Mouse (Mus musculus) embryonic facial prominence, embryonic 14.5 days (tissue): ENCODE results near the gene Hibch. TPM values are rescaled to one million over a fixed set of nuclear protein-coding genes. Genes with fewer than 3 reads are reported as not detected.
A peak's percentile ranks its signal among the peaks of the same experiment; 100 is the strongest.
"Not testable (repeated sequence)": the region's sequence is repeated elsewhere in the genome, so short reads cannot be mapped to it uniquely, and the experiment has no call there.

Source experiments
- ATAC-seq: fragments of 200-750 bp; cut with Nextera tagmentation; 2 replicates; pipeline ENCODE4 v1.8.0; 2017; ENCODE audit warnings: low read depth, moderate number of reproducible peaks, moderate TSS enrichment
- DNase-seq: peaks from one replicate; pipeline ENCODE4 v3.0.0-alpha.2; 2015; ENCODE audit warnings: low spot score
- H3K27ac ChIP-seq: fragments of 300-500 bp; sonication (generic); replicated peaks from 2 replicates; pipeline ENCODE4 v1.5.1; 2014; ENCODE audit warnings: low read depth, mild to moderate bottlenecking, low read length, moderate library complexity
- H3K27me3 ChIP-seq: fragments of 300-500 bp; sonication (generic); replicated peaks from 2 replicates; pipeline ENCODE4 v1.6.1; 2014; ENCODE audit warnings: low read length; ENCODE audit not compliant: control insufficient read depth, insufficient read depth
- H3K36me3 ChIP-seq: fragments of 300-500 bp; sonication (generic); 2 replicates; pipeline ENCODE4 v1.6.1; 2014; ENCODE audit warnings: low read length, mixed read lengths; ENCODE audit not compliant: control insufficient read depth, insufficient read depth
- H3K4me1 ChIP-seq: fragments of 300-500 bp; sonication (generic); 2 replicates; pipeline ENCODE4 v1.6.1; 2014; ENCODE audit warnings: antibody characterized with exemption, low read length; ENCODE audit not compliant: control insufficient read depth, insufficient read depth
- H3K4me2 ChIP-seq: fragments of 300-500 bp; sonication (generic); 2 replicates; pipeline ENCODE4 v1.6.1; 2014; ENCODE audit warnings: low read depth, mild to moderate bottlenecking, low read length, moderate library complexity, mixed read lengths
- H3K4me3 ChIP-seq: fragments of 300-500 bp; sonication (generic); 2 replicates; pipeline ENCODE4 v1.5.1; 2014; ENCODE audit warnings: low read depth, mild to moderate bottlenecking, low read length
- H3K9ac ChIP-seq: fragments of 300-500 bp; sonication (generic); 2 replicates; pipeline ENCODE4 v1.6.1; 2014; ENCODE audit warnings: low read depth, mild to moderate bottlenecking, low read length, moderate library complexity, mixed read lengths
- H3K9me3 ChIP-seq: fragments of 300-500 bp; sonication (generic); 2 replicates; pipeline ENCODE4 v1.6.1; 2016; ENCODE audit warnings: low read length; ENCODE audit not compliant: control insufficient read depth
- WGBS: fragments of 180-500 bp; shearing (Covaris S2); extraction: QIAGEN DNeasy Blood & Tissue Kit; methylation state at CpG from one replicate; pipeline ENCODE4 v1.1.7; 2014; 5-methylcytosine and 5-hydroxymethylcytosine counted together
- polyA plus RNA-seq: library from polyadenylated mRNA; unstranded; fragments of >200 nt; fragmentation: Nextera tagmentation; extraction: Ambion mirVana; gene quantifications from 2 replicates; pipeline ENCODE4 v1.2.1, GENCODE M21; 2014

Gene Hibch
- polyA plus RNA-seq, 1 experiment from 2014 or later = 25.0 TPM

DNA sequence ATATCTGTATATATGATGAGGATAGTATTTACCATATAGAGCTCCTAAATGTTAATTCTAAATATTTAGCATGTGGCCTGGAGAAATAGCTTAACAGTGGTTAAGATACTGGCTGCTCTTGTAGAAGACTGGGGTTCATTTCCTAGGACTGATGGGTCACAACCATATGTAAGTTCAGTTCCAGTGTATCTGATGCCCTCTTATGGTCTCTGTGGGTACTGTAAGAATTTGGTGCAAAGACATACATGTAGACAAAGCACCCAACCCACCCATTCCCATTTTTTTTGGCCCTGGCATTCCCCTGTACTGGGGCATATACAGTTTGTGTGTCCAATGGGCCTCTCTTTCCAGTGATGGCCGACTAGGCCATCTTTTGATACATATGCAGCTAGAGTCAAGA is 9.3 kb downstream of the Hibch start:
- ATAC-seq = not testable (repeated sequence)
- peak; percentile 50 for DNase-seq

GRCm38 (mm10) chr1:52855904-52856601 is 11.3 kb downstream of the Hibch start:
- Histone ChIP-seq H3K4me3 (no peak overlapping the region), H3K9me3 (no peaks in the 10 kb centered on the region), H3K36me3 (no peaks in the 10 kb centered on the region; the same call in 1 of the 2 replicates), H3K27ac (no peak overlapping the region), H3K27me3 (no peaks in the 10 kb centered on the region), H3K9ac (no peak overlapping the region), H3K4me2 (no peak overlapping the region), H3K4me1 (no peaks in the 10 kb centered on the region)
- WGBS = 85% methylated on average over 7 of the region's 7 CpGs
- DNase-seq = no peak
- ATAC-seq = no peak

More for the DNA sequence above, 9.3 kb downstream of the Hibch start:
- not testable (repeated sequence) for H3K9me3 ChIP-seq, H3K9ac ChIP-seq, H3K27ac ChIP-seq, H3K27me3 ChIP-seq, H3K36me3 ChIP-seq, H3K4me2 ChIP-seq, H3K4me1 ChIP-seq, H3K4me3 ChIP-seq
- 71% methylated on average over 1 of the region's 1 CpGs for WGBS

GRCm38 (mm10) chr1:52864220-52864619 is 19.5 kb downstream of the Hibch start:
- Histone ChIP-seq H3K4me2 (no peak overlapping the region), H3K27me3 (no peaks in the 10 kb centered on the region), H3K4me3 (no peak overlapping the region), H3K27ac (no peak overlapping the region), H3K4me1 (no peaks in the 10 kb centered on the region), H3K9ac (no peak overlapping the region), H3K36me3 (peaks cover 2% of the 10 kb centered on the region; the same call in 1 of the 2 replicates), H3K9me3 (no peaks in the 10 kb centered on the region)
- ATAC-seq = no peak
- no peak for DNase-seq
- WGBS = 92% methylated on average over 1 of the region's 1 CpGs

GRCm38 (mm10) chr1:52866007-52866406 is 21.3 kb downstream of the Hibch start:
- no peak for ATAC-seq
- DNase-seq = no peak

DNA sequence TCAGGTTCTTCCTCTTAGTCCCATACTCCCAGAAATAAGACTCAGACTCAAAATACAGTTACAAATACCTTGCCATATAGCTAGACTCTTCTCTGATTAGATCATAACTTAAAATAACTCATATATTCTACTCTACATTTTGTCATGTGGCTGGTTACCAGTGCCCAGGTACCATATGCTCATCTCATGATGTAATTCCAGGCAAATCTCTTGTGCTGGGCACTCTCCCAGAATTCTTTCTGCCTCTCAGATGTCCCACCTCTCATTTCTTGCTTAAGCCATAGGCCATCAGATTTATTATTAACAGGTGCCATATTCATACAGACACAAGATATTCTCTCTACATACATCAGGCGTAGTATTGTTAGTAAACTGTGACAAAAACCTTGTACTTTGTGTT is 23.1 kb downstream of the Hibch start:
- DNase-seq = no peak
- ATAC-seq = no peak
- Histone ChIP-seq H3K27ac (no peak overlapping the region), H3K4me1 (no peaks in the 10 kb centered on the region), H3K4me2 (no peak overlapping the region), H3K27me3 (no peaks in the 10 kb centered on the region), H3K36me3 (no peaks in the 10 kb centered on the region), H3K9ac (no peak overlapping the region), H3K9me3 (no peaks in the 10 kb centered on the region), H3K4me3 (no peak overlapping the region)
- 84% methylated on average over 1 of the region's 1 CpGs for WGBS

More at GRCm38 (mm10) chr1:52866007-52866406, 21.3 kb downstream of the Hibch start:
- WGBS = 94% methylated on average over 3 of the region's 3 CpGs
- H3K9me3 ChIP-seq = no peaks in the 10 kb centered on the region
- no peaks in the 10 kb centered on the region for H3K27me3 ChIP-seq
- no peak overlapping the region for H3K4me2 ChIP-seq
- H3K36me3 ChIP-seq = 0 out of 2 replicates have a peak, but pooled peaks cover 2% of the 10 kb centered on the region
- no peak overlapping the region for H3K9ac ChIP-seq
- no peaks in the 10 kb centered on the region for H3K4me1 ChIP-seq
- no peak overlapping the region for H3K27ac ChIP-seq
- H3K4me3 ChIP-seq = no peak overlapping the region

- DNase-seq (no peak), ATAC-seq (no peak)
- Histone ChIP-seq H3K36me3 (peaks cover 10% of the 10 kb centered on the region), H3K4me1 (no peaks in the 10 kb centered on the region), H3K4me3 (no peak overlapping the region), H3K9me3 (0 out of 2 replicates have a peak, but pooled peaks cover 4% of the 10 kb centered on the region), H3K9ac (no peak overlapping the region), H3K27me3 (no peaks in the 10 kb centered on the region), H3K4me2 (no peak overlapping the region), H3K27ac (no peak overlapping the region)
- 77% methylated on average over 2 of the region's 2 CpGs for WGBS
Observed at GRCm38 (mm10) chr1:52884208-52884607, 39.5 kb downstream of the Hibch start.

DNA sequence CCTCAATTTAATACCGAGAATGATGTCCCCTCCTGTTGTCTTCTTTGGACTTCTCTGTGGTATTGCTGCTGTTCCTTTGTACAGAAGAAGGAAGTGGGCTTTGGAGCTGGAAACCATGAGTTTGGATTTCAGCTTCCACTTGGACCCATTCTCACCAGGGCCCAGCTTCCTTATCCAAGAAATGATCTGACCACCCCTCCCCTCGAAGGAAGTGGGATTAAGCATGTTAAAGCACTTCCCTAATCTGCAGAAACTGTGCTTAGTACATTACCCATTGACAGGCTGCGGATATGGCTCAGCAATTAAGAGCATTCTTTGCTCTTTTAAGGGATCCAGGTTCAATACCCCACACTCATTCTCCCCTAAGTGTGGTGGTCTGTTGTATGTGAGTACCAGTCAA is 65.1 kb downstream of the Hibch start:
- H3K4me2 ChIP-seq = no peak overlapping the region
- H3K27ac ChIP-seq = no peak overlapping the region
- no peak for ATAC-seq
- no peaks in the 10 kb centered on the region for H3K9me3 ChIP-seq
- H3K27me3 ChIP-seq = no peaks in the 10 kb centered on the region
- no peaks in the 10 kb centered on the region for H3K36me3 ChIP-seq
- DNase-seq = no peak
- no peak overlapping the region for H3K9ac ChIP-seq
- 82% methylated on average over 3 of the region's 3 CpGs for WGBS
- no peak overlapping the region for H3K4me3 ChIP-seq
- no peaks in the 10 kb centered on the region for H3K4me1 ChIP-seq

GRCm38 (mm10) chr1:52916655-52917054 is 71.9 kb downstream of the Hibch start:
- no peaks in the 10 kb centered on the region for H3K27me3 ChIP-seq
- no peak overlapping the region for H3K4me3 ChIP-seq
- no peaks in the 10 kb centered on the region for H3K4me1 ChIP-seq
- no peaks in the 10 kb centered on the region for H3K9me3 ChIP-seq
- DNase-seq = no peak
- no peak for ATAC-seq
- H3K36me3 ChIP-seq = peaks cover 5% of the 10 kb centered on the region; the same call in 1 of the 2 replicates
- H3K4me2 ChIP-seq = no peak overlapping the region
- H3K27ac ChIP-seq = no peak overlapping the region
- H3K9ac ChIP-seq = no peak overlapping the region
- 84% methylated on average over 2 of the region's 2 CpGs for WGBS

DNA sequence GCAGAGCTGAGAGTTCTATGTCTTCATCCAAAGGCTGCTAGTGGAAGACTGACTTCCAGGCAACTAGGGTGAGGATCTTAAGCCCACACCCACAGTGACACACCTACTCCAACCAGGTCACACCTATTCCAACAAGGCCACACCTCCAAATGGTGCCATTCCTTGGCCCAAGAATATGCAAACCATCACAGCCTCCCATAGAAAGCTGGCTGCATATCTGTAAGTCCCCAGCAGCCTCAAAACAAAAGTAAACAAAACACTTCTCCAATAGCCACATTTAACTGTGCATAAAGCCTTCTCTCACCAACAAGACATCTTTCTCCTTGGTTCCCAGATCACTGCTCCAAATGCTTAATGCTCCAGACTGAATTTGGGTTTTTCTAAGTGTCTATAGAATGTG is 74.2 kb downstream of the Hibch start:
- H3K4me1 ChIP-seq, H3K4me3 ChIP-seq, H3K27ac ChIP-seq, H3K36me3 ChIP-seq, H3K9ac ChIP-seq, H3K9me3 ChIP-seq, H3K27me3 ChIP-seq, DNase-seq, H3K4me2 ChIP-seq, ATAC-seq: not testable (repeated sequence)
